Mouse (Mus musculus): ENCODE data around the gene Degs2. TPM values are rescaled to one million over a fixed set of nuclear protein-coding genes. Genes with fewer than 3 reads are reported as not detected.

Degs2 gene
- total and polyA plus RNA-seq, 2 experiments from 2014 or later, result 1.1 to 2.1 TPM

GRCm38 (mm10) chr12:108632501-108632900 lies 69.6 kb downstream of the Degs2 start:
- Histone ChIP-seq H3K27ac (ENCODE audit: low read depth, low read length) (no peak overlapping the region), H3K36me3 (ENCODE audit: insufficient read depth, low read length) (0 out of 2 replicates have a peak, but pooled peaks cover 2% of the 10 kb centered on the region), H3K4me1 (ENCODE audit: insufficient read depth, low read length) (no peaks in the 10 kb centered on the region), H3K27me3 (ENCODE audit: insufficient read depth, low read length) (no peaks in the 10 kb centered on the region), H3K9me3 (ENCODE audit: low read length) (no peaks in the 10 kb centered on the region), H3K4me3 (ENCODE audit: low read depth, low read length) (no peak overlapping the region), H3K9ac (replicated peaks; ENCODE audit: low read length, poor library complexity, severe bottlenecking) (no peak overlapping the region), H3K4me2 (ENCODE audit: low read depth, low read length, poor library complexity, severe bottlenecking) (no peak overlapping the region)
- ATAC-seq (ENCODE audit: low FRiP score), result no peak
- no peak for TF ChIP-seq CTCF (IDR thresholded peaks at IDR 0.05)
- DNase-seq (ENCODE audit: low spot score), result no peak

GRCm38 (mm10) chr12:108630741-108631688 lies 71.1 kb downstream of the Degs2 start:
- H3K4me3 ChIP-seq (ENCODE audit: low read depth, low read length), result no peak overlapping the region
- H3K4me1 ChIP-seq (ENCODE audit: insufficient read depth, low read length), result no peaks in the 10 kb centered on the region
- H3K27ac ChIP-seq (ENCODE audit: low read depth, low read length), result no peak overlapping the region
- ATAC-seq (ENCODE audit: low FRiP score), result no peak
- no peak overlapping the region for H3K4me2 ChIP-seq (ENCODE audit: low read depth, low read length, poor library complexity, severe bottlenecking)
- DNase-seq (ENCODE audit: low spot score), result no peak
- no peaks in the 10 kb centered on the region for H3K36me3 ChIP-seq (ENCODE audit: insufficient read depth, low read length)
- H3K9ac ChIP-seq (replicated peaks; ENCODE audit: low read length, poor library complexity, severe bottlenecking), result no peak overlapping the region
- WGBS, result 90% methylated on average over 6 of the region's 6 CpGs
- no peaks in the 10 kb centered on the region for H3K27me3 ChIP-seq (ENCODE audit: insufficient read depth, low read length)
- no peaks in the 10 kb centered on the region for H3K9me3 ChIP-seq (ENCODE audit: low read length)
- TF ChIP-seq CTCF (IDR thresholded peaks at IDR 0.05), result no peak

GRCm38 (mm10) chr12:108629556-108629955 lies 72.6 kb downstream of the Degs2 start:
- ATAC-seq (ENCODE audit: low FRiP score) (no peak), DNase-seq (ENCODE audit: low spot score) (no peak)
- H3K4me3 ChIP-seq (ENCODE audit: low read depth, low read length), result no peak overlapping the region
- H3K4me2 ChIP-seq (ENCODE audit: low read depth, low read length, poor library complexity, severe bottlenecking), result no peak overlapping the region
- H3K9ac ChIP-seq (replicated peaks; ENCODE audit: low read length, poor library complexity, severe bottlenecking), result no peak overlapping the region
- no peaks in the 10 kb centered on the region for H3K4me1 ChIP-seq (ENCODE audit: insufficient read depth, low read length)
- H3K36me3 ChIP-seq (ENCODE audit: insufficient read depth, low read length), result no peaks in the 10 kb centered on the region
- no peak overlapping the region for H3K27ac ChIP-seq (ENCODE audit: low read depth, low read length)
- WGBS, result 98% methylated on average over 1 of the region's 1 CpGs
- H3K27me3 ChIP-seq (ENCODE audit: insufficient read depth, low read length), result no peaks in the 10 kb centered on the region
- no peaks in the 10 kb centered on the region for H3K9me3 ChIP-seq (ENCODE audit: low read length)
- no peak for TF ChIP-seq CTCF (IDR thresholded peaks at IDR 0.05)

MicroRNA genes within 50 kb of the gene (microRNA counts, 519-probe panel; counts per million panel counts)
- microRNA mmu-miR-342-3p (5,135 counts per million, percentile 92 among the panel's probes with 10 or more counts), microRNA mmu-miR-342-5p (2,353 counts per million, percentile 66 among the panel's probes with 10 or more counts)

Small RNAs within 50 kb of the gene (microRNA-seq; reads per million reads assigned to microRNA genes)
- not detected for gene Gm23872 (ENCODE audit: borderline number of aligned reads)
- 9,780 reads per million, percentile 94 among the genes with 10 or more reads in this experiment for gene Mir342 (ENCODE audit: borderline number of aligned reads)

Other genes starting within 250 kb of the Degs2 start
- gene Evl, start 147.6 kb downstream of the Degs2 start, total RNA-seq (2014; rRNA removed), result 230 and 255 TPM in 2 replicates
- gene Evl, start 147.6 kb downstream of the Degs2 start, polyA plus RNA-seq (2015; fragmentation: Nextera tagmentation; extraction: Ambion mirVana), result 285 and 290 TPM in 2 replicates
- gene Yy1, start 90.7 kb upstream of the Degs2 start, total RNA-seq (2014; rRNA removed), result 35.4 and 38.3 TPM in 2 replicates
- gene Yy1, start 90.7 kb upstream of the Degs2 start, polyA plus RNA-seq (2015; fragmentation: Nextera tagmentation; extraction: Ambion mirVana), result 7.4 and 9.2 TPM in 2 replicates
- 20.1 and 21.8 TPM in 2 replicates for gene Slc25a29, start 133.6 kb upstream of the Degs2 start, total RNA-seq (2014; rRNA removed)
- gene Slc25a29, start 133.6 kb upstream of the Degs2 start, polyA plus RNA-seq (2015; fragmentation: Nextera tagmentation; extraction: Ambion mirVana), result 14.6 and 15.6 TPM in 2 replicates
- gene Slc25a47, start 133.7 kb upstream of the Degs2 start, total RNA-seq (2014; rRNA removed), result 8.6 and 13.2 TPM in 2 replicates
- gene Slc25a47, start 133.7 kb upstream of the Degs2 start, polyA plus RNA-seq (2015; fragmentation: Nextera tagmentation; extraction: Ambion mirVana), result 5.7 and 5.9 TPM in 2 replicates
- gene Wdr25, start 191.3 kb upstream of the Degs2 start, total RNA-seq (2014; rRNA removed), result 5.2 and 6.5 TPM in 2 replicates
- gene Wdr25, start 191.3 kb upstream of the Degs2 start, polyA plus RNA-seq (2015; fragmentation: Nextera tagmentation; extraction: Ambion mirVana), result 5.1 and 6.1 TPM in 2 replicates
- 108 and 142 TPM in 2 replicates for gene Wars, start 191.9 kb upstream of the Degs2 start, total RNA-seq (2014; rRNA removed)
- gene Wars, start 191.9 kb upstream of the Degs2 start, polyA plus RNA-seq (2015; fragmentation: Nextera tagmentation; extraction: Ambion mirVana), result 97.3 and 99.1 TPM in 2 replicates

All from midbrain, postnatal 0 days (tissue).